Mouse (Mus musculus): ENCODE results near the gene Zfp933. TPM values are rescaled to one million over a fixed set of nuclear protein-coding genes. Genes with fewer than 3 reads are reported as not detected.
"Not testable (repeated sequence)": the region's sequence is repeated elsewhere in the genome, so short reads cannot be mapped to it uniquely, and the experiment has no call there.

Gene Zfp933
- polyA plus RNA-seq, 1 experiment from 2014 or later, result 6.9 TPM

DNA sequence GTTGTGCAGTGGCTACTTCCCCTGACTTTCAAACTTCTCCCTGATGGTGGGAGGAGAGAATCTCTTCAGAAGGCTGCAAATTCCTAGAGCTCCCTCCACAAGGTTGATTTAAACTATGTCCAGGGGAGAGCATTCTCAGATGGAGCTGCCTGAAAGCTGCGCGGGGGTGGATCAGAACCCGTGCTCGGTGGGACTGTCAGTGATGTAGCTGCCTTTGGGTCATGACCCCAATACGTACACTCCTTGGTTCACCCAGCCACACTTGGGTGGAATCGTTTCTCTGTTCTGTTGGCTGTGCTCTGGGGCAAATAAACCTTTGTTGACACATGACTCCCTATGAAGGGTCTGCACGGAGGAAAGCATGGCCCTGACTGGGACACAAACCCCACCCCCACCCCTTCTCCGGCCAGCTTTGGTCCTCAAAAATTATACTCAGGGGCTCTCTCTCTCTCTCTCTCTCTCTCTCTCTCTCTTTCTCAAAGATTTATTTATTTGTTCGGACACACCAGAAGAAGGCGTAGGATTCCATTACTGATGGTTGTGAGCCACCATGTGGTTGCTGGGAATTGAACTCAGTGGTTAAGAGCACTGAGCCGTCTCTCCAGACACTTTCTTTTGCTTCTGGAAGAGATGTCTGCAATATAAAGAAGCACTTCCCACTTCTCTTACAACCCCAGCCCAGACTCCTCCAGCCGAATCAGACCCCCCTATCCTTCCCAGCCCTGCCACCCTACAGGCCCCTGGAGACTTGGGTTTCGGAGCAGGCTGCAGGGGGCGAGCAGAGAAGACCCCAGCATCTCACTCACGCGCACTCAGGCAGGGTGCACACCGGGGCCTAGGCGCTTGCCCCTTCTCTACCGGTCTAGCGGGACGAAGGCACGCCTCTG lies 19.6 kb upstream of the Zfp933 start:
- ATAC-seq (ENCODE audit: low read depth) (no peak; the same call in 1 of the 2 replicates), DNase-seq (ENCODE audit: low spot score) (peak; percentile 21)
- peaks cover 13% of the 10 kb centered on the region; the same call in 1 of the 2 replicates for H3K4me1 ChIP-seq (ENCODE audit: control insufficient read depth, insufficient read depth, low read length)
- H3K27ac ChIP-seq (replicated peaks; ENCODE audit: low read depth, low read length), result peak overlapping the region; percentile 86
- WGBS, result 8% methylated on average over 17 of the region's 22 CpGs
- H3K9ac ChIP-seq (ENCODE audit: low read depth, low read length), result peak overlapping the region; percentile 83
- peaks cover 30% of the 10 kb centered on the region for H3K36me3 ChIP-seq (ENCODE audit: control insufficient read depth, insufficient read depth, low read length)
- no peaks in the 10 kb centered on the region for H3K27me3 ChIP-seq (replicated peaks; ENCODE audit: control insufficient read depth, insufficient read depth, low read length)
- H3K4me3 ChIP-seq (ENCODE audit: low read depth, low read length), result peak overlapping the region; percentile 89
- no peaks in the 10 kb centered on the region for H3K9me3 ChIP-seq (ENCODE audit: control insufficient read depth, low read length)
- peak overlapping the region; percentile 86 for H3K4me2 ChIP-seq (ENCODE audit: low read depth, low read length)

DNA sequence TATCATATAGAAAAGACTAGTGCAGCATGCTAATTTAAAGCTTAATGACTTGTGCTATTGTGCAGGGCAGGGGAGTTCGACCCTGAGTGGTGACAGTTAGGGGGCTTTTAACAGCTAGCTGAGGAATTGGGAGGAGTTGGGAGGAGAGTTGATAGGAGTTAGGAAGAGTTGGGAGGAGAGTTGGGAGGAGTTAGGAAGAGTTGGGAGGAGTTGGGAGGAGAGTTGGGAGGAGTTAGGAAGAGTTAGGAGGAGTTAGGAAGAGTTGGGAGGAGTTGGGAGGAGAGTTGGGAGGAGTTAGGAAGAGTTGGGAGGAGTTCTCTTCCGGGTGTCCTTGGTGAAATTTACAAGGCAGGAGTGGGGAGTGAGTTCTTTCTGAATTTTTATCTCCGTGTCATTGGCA lies 18.6 kb upstream of the Zfp933 start:
- not testable (repeated sequence) for H3K4me2 ChIP-seq (ENCODE audit: low read depth, low read length); H3K4me3 ChIP-seq (ENCODE audit: low read depth, low read length); DNase-seq (ENCODE audit: low spot score); H3K9ac ChIP-seq (ENCODE audit: low read depth, low read length); H3K9me3 ChIP-seq (ENCODE audit: control insufficient read depth, low read length); H3K27me3 ChIP-seq (replicated peaks; ENCODE audit: control insufficient read depth, insufficient read depth, low read length); ATAC-seq (ENCODE audit: low read depth); H3K27ac ChIP-seq (replicated peaks; ENCODE audit: low read depth, low read length)
- Histone ChIP-seq H3K36me3 (ENCODE audit: control insufficient read depth, insufficient read depth, low read length) (peaks cover 33% of the 10 kb centered on the region), H3K4me1 (ENCODE audit: control insufficient read depth, insufficient read depth, low read length) (peaks cover 13% of the 10 kb centered on the region; the same call in 1 of the 2 replicates)
- WGBS, result 55% methylated on average over 3 of the region's 3 CpGs

DNA sequence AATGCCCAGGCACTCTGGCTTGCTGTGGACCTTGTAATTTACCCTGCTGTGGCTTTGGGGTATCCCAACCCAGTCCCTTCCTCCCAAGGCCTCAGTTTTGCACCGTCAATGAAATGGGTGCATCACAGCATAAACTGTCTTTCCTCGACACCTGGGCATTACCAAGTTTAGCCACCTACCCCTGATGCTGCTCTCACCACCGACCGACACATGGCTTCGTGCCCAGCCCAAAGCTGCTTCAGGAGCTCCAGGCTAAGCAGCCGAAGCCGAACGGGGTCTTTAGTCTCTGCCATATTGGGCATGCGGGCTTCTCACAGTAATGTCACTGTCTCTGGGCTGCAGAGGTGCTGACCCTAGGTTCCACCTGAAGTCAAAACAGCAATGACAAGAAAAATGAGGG lies 17.9 kb upstream of the Zfp933 start:
- Histone ChIP-seq H3K9ac (ENCODE audit: low read depth, low read length) (no peak overlapping the region), H3K9me3 (ENCODE audit: control insufficient read depth, low read length) (no peaks in the 10 kb centered on the region), H3K27me3 (replicated peaks; ENCODE audit: control insufficient read depth, insufficient read depth, low read length) (no peaks in the 10 kb centered on the region), H3K36me3 (ENCODE audit: control insufficient read depth, insufficient read depth, low read length) (peaks cover 38% of the 10 kb centered on the region), H3K27ac (replicated peaks; ENCODE audit: low read depth, low read length) (no peak overlapping the region), H3K4me2 (ENCODE audit: low read depth, low read length) (no peak overlapping the region), H3K4me3 (ENCODE audit: low read depth, low read length) (no peak overlapping the region), H3K4me1 (ENCODE audit: control insufficient read depth, insufficient read depth, low read length) (peaks cover 13% of the 10 kb centered on the region; the same call in 1 of the 2 replicates)
- no peak for DNase-seq (ENCODE audit: low spot score)
- WGBS, result 98% methylated on average over 9 of the region's 9 CpGs
- ATAC-seq (ENCODE audit: low read depth), result no peak

DNA sequence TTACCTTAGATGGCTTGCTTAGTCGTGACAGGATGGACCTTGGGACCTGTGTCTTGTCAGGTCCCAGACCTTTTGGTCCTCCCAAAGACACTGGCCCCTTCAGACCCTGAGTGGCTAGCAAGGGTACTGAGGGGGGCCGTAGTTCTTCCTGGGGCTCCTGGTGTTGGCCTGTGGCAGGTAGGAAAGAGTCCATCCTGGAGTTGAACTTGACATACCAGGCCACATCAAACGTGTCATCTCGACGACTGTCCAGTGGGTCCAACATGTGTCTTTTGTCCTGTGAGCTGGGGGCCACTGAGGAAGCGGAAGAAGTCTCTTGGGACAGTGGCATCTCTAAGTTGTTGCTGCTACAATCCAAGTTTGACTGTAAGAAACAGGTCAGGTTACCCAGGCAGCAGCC lies 17.5 kb upstream of the Zfp933 start:
- Histone ChIP-seq H3K9me3 (ENCODE audit: control insufficient read depth, low read length) (no peaks in the 10 kb centered on the region), H3K27ac (replicated peaks; ENCODE audit: low read depth, low read length) (no peak overlapping the region), H3K4me3 (ENCODE audit: low read depth, low read length) (no peak overlapping the region), H3K4me1 (ENCODE audit: control insufficient read depth, insufficient read depth, low read length) (peaks cover 13% of the 10 kb centered on the region; the same call in 1 of the 2 replicates), H3K9ac (ENCODE audit: low read depth, low read length) (no peak overlapping the region), H3K4me2 (ENCODE audit: low read depth, low read length) (no peak overlapping the region), H3K27me3 (replicated peaks; ENCODE audit: control insufficient read depth, insufficient read depth, low read length) (no peaks in the 10 kb centered on the region), H3K36me3 (ENCODE audit: control insufficient read depth, insufficient read depth, low read length) (peaks cover 41% of the 10 kb centered on the region)
- WGBS, result 95% methylated on average over 6 of the region's 6 CpGs
- ATAC-seq (ENCODE audit: low read depth) (no peak), DNase-seq (ENCODE audit: low spot score) (no peak)

DNA sequence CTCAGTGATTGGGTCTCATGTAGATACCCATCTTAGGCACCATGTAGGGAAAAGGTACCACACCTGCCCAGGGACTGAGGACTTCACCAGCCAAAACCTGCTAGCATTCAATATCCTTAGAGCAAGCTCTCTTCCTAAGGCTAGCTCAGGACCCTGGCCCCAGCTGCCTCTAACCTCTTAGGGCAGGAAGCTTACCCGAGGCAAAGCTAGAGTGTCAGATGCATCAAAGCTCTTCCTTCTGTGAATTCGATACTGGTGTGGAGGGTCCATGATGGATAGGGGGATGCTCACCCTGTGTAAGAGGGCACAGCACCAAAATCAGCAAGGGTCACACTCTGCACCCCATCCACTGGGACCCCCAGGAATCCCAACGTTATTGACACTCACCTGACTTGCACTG lies 13.9 kb upstream of the Zfp933 start:
- WGBS, result 91% methylated on average over 3 of the region's 3 CpGs
- Histone ChIP-seq H3K9ac (ENCODE audit: low read depth, low read length) (no peak overlapping the region), H3K36me3 (ENCODE audit: control insufficient read depth, insufficient read depth, low read length) (peaks cover 42% of the 10 kb centered on the region), H3K27me3 (replicated peaks; ENCODE audit: control insufficient read depth, insufficient read depth, low read length) (no peaks in the 10 kb centered on the region), H3K9me3 (ENCODE audit: control insufficient read depth, low read length) (no peaks in the 10 kb centered on the region), H3K4me1 (ENCODE audit: control insufficient read depth, insufficient read depth, low read length) (no peaks in the 10 kb centered on the region), H3K27ac (replicated peaks; ENCODE audit: low read depth, low read length) (no peak overlapping the region), H3K4me2 (ENCODE audit: low read depth, low read length) (no peak overlapping the region), H3K4me3 (ENCODE audit: low read depth, low read length) (no peak overlapping the region)
- DNase-seq (ENCODE audit: low spot score) (no peak), ATAC-seq (ENCODE audit: low read depth) (no peak)

DNA sequence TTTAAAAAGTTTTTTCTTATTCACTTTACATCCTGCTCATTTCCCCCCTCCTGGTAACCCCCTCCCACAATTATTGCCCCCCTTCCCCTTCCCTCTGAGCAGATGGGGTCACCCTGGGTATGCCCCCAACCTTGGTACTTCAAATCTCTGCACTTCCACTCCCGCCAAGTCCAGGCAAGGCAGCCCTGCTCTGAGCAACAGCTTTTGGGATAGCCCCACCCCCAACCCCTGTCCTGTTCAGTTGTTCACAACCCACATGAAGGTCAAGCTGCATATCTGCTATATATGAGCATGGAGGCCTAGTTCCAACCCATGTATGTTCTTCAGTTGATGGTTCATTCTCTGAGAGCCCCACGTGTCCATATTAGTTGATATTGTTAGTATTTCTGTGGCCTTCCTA lies 2.6 kb upstream of the Zfp933 start:
- 61% methylated on average over 2 of the region's 2 CpGs for WGBS

DNA sequence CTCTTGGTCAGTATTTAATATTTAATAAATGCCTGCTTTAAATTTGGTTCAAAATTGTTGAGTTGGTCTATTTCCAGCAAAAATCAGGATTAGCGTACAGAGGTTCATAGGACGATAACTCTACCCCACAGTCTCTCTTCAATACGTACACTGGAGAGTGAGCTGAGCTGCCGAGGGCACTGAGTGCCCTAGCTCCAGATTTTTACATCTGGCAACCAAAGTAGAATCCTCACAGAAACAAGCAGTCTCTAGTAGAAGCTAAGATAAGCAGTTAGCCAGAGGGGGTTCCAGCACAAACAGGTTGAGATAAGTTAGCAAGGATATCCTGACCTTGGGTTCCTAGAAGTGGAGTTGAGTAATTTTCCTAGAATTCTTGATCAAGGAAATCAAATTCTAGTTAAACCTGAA lies 422 bp upstream of the Zfp933 start:
- WGBS, result 4% methylated on average over 4 of the region's 4 CpGs
- Histone ChIP-seq H3K27ac (replicated peaks; ENCODE audit: low read depth, low read length) (peak overlapping the region; percentile 10; the same call in 1 of the 2 replicates), H3K36me3 (ENCODE audit: control insufficient read depth, insufficient read depth, low read length) (peaks cover 24% of the 10 kb centered on the region)

More for the DNA sequence above, 2.6 kb upstream of the Zfp933 start:
- Histone ChIP-seq H3K9me3 (ENCODE audit: control insufficient read depth, low read length) (peaks cover 4% of the 10 kb centered on the region; the same call in 1 of the 2 replicates), H3K4me1 (ENCODE audit: control insufficient read depth, insufficient read depth, low read length) (peaks cover 8% of the 10 kb centered on the region), H3K27me3 (replicated peaks; ENCODE audit: control insufficient read depth, insufficient read depth, low read length) (no peaks in the 10 kb centered on the region), H3K4me2 (ENCODE audit: low read depth, low read length) (no peak overlapping the region), H3K27ac (replicated peaks; ENCODE audit: low read depth, low read length) (no peak overlapping the region), H3K36me3 (ENCODE audit: control insufficient read depth, insufficient read depth, low read length) (peaks cover 2% of the 10 kb centered on the region; the same call in 1 of the 2 replicates), H3K4me3 (ENCODE audit: low read depth, low read length) (no peak overlapping the region), H3K9ac (ENCODE audit: low read depth, low read length) (no peak overlapping the region)
- DNase-seq (ENCODE audit: low spot score) (no peak), ATAC-seq (ENCODE audit: low read depth) (no peak)

DNA sequence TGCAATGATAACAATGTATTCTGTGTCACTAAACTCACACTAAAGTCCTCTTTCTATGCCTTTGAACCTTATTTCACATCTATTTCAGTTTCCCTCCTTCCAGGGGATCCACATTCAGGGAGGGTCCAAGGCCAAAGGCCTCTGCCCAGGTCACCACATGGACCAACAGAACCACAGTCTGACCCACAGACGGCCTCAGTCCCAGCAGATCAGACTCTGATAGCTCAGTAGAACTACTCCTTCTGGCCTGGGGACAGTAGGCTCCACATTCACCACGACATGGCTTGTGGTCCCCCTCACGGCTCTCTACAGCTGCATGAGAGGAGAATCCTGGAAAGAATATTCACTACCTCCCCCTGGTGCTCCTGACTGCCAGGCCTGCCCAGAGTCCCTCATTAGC lies 5.3 kb downstream of the Zfp933 start:
- H3K4me2 ChIP-seq (ENCODE audit: low read depth, low read length), result no peak overlapping the region
- no peak overlapping the region for H3K27ac ChIP-seq (replicated peaks; ENCODE audit: low read depth, low read length)
- ATAC-seq (ENCODE audit: low read depth), result no peak
- no peak overlapping the region for H3K4me3 ChIP-seq (ENCODE audit: low read depth, low read length)
- H3K27me3 ChIP-seq (replicated peaks; ENCODE audit: control insufficient read depth, insufficient read depth, low read length), result no peaks in the 10 kb centered on the region
- WGBS, result 92% methylated on average over 3 of the region's 3 CpGs
- DNase-seq (ENCODE audit: low spot score), result no peak
- peaks cover 5% of the 10 kb centered on the region for H3K4me1 ChIP-seq (ENCODE audit: control insufficient read depth, insufficient read depth, low read length)
- H3K9me3 ChIP-seq (ENCODE audit: control insufficient read depth, low read length), result peaks cover 52% of the 10 kb centered on the region
- H3K36me3 ChIP-seq (ENCODE audit: control insufficient read depth, insufficient read depth, low read length), result peaks cover 55% of the 10 kb centered on the region
- H3K9ac ChIP-seq (ENCODE audit: low read depth, low read length), result no peak overlapping the region

More for the DNA sequence above, 422 bp upstream of the Zfp933 start:
- peak overlapping the region; percentile 72 for H3K4me2 ChIP-seq (ENCODE audit: low read depth, low read length)
- no peak for DNase-seq (ENCODE audit: low spot score)
- H3K4me3 ChIP-seq (ENCODE audit: low read depth, low read length), result peak overlapping the region; percentile 64
- peaks cover 8% of the 10 kb centered on the region for H3K4me1 ChIP-seq (ENCODE audit: control insufficient read depth, insufficient read depth, low read length)
- H3K9me3 ChIP-seq (ENCODE audit: control insufficient read depth, low read length), result peaks cover 22% of the 10 kb centered on the region
- ATAC-seq (ENCODE audit: low read depth), result peak; percentile 69
- no peaks in the 10 kb centered on the region for H3K27me3 ChIP-seq (replicated peaks; ENCODE audit: control insufficient read depth, insufficient read depth, low read length)
- H3K9ac ChIP-seq (ENCODE audit: low read depth, low read length), result peak overlapping the region; percentile 70
